Mouse (Mus musculus) myocyte (in vitro differentiated cells): Measurements from ENCODE around the gene Kctd13. TPM values are rescaled to one million over a fixed set of nuclear protein-coding genes. Genes with fewer than 3 reads are reported as not detected.

Experiments used
- H3K27me3 ChIP-seq: one replicate; pipeline ENCODE4 v1.6.1; 2011; ENCODE audit not compliant: control insufficient read depth, insufficient read depth, insufficient read length
- H3K36me3 ChIP-seq: one replicate; pipeline ENCODE4 v1.6.1; 2011; ENCODE audit not compliant: control insufficient read depth, insufficient read depth
- H3K4me2 ChIP-seq: one replicate; pipeline ENCODE4 v1.6.1; 2011; ENCODE audit warnings: low read depth, control low read depth
- H3K4me3 ChIP-seq: one replicate; pipeline ENCODE4 v1.5.1; 2011; ENCODE audit warnings: mild to moderate bottlenecking, control low read depth, moderate library complexity
- H3K79me2 ChIP-seq: one replicate; pipeline ENCODE4 v1.6.1; 2011; ENCODE audit not compliant: control insufficient read depth, insufficient read depth
- H3ac ChIP-seq: one replicate; pipeline ENCODE4 v1.6.1; 2011; ENCODE audit not compliant: control insufficient read depth, insufficient read length
- CEBPB ChIP-seq: IDR thresholded peaks from 2 replicates; pipeline ENCODE4 v1.6.1; 2011; ENCODE audit warnings: mild to moderate bottlenecking, moderate library complexity; ENCODE audit not compliant: poor library complexity, insufficient read depth, severe bottlenecking
- E2F4 ChIP-seq: IDR thresholded peaks from one replicate; pipeline ENCODE4 v1.6.1; 2011; ENCODE audit warnings: mild to moderate bottlenecking, control low read depth, moderate library complexity; ENCODE audit not compliant: insufficient read depth
- MAX ChIP-seq: IDR thresholded peaks from one replicate; pipeline ENCODE4 v1.6.1; 2011; ENCODE audit warnings: low read depth, mild to moderate bottlenecking, control low read depth
- MYOD1 ChIP-seq, 3 experiments: IDR thresholded peaks; one replicate each; pipeline ENCODE4 v1.6.1; 2011; ENCODE audit warnings: control low read depth in 2 of 3, low read depth in 2 of 3, mild to moderate bottlenecking in 2 of 3, moderate library complexity in 1 of 3; ENCODE audit not compliant: insufficient read length in 2 of 3, control insufficient read depth in 1 of 3
- MYOG ChIP-seq, 3 experiments: IDR thresholded peaks; one replicate each; pipeline ENCODE4 v1.6.1; 2011; ENCODE audit warnings: control low read depth in 2 of 3, low read depth in 2 of 3, mild to moderate bottlenecking in 2 of 3; ENCODE audit not compliant: insufficient read length in 2 of 3, control insufficient read depth in 1 of 3, insufficient read depth in 1 of 3
- POLR2A ChIP-seq: IDR thresholded peaks from one replicate; pipeline ENCODE4 v1.6.1; 2011; ENCODE audit warnings: low read depth, mild to moderate bottlenecking, control low read depth, moderate library complexity; ENCODE audit not compliant: insufficient read length
- POLR2AphosphoS2 ChIP-seq: IDR thresholded peaks from one replicate; pipeline ENCODE4 v1.6.1; 2011; ENCODE audit warnings: low read depth, control low read depth; ENCODE audit not compliant: insufficient read length
- REST ChIP-seq: IDR thresholded peaks from one replicate; pipeline ENCODE4 v1.6.1; 2011; ENCODE audit warnings: mild to moderate bottlenecking, control low read depth, moderate library complexity; ENCODE audit not compliant: insufficient read depth, insufficient read length
- SRF ChIP-seq: IDR thresholded peaks from one replicate; pipeline ENCODE4 v1.6.1; 2011; ENCODE audit warnings: low read depth; ENCODE audit not compliant: control insufficient read depth, insufficient read length
- TCF12 ChIP-seq: IDR thresholded peaks from one replicate; pipeline ENCODE4 v1.6.1; 2011; ENCODE audit warnings: mild to moderate bottlenecking, control low read depth; ENCODE audit not compliant: poor library complexity, insufficient read depth, severe bottlenecking
- TCF3 ChIP-seq: IDR thresholded peaks from one replicate; pipeline ENCODE4 v1.6.1; 2011; ENCODE audit warnings: low read depth, control low read depth; ENCODE audit not compliant: insufficient read length
- USF1 ChIP-seq: IDR thresholded peaks from one replicate; pipeline ENCODE4 v1.6.1; 2011; ENCODE audit warnings: low read depth, mild to moderate bottlenecking, control low read depth, moderate library complexity
- polyA plus RNA-seq: library from polyadenylated mRNA; unstranded; fragments of >200 nt; fragmentation: generic; extraction: Trizol; gene quantifications from one replicate; pipeline ENCODE4 v1.2.1, GENCODE M21; 2012; ENCODE audit warnings: missing spikeins

Gene Kctd13
- polyA plus RNA-seq, 1 experiment: 14.6 TPM

DNA sequence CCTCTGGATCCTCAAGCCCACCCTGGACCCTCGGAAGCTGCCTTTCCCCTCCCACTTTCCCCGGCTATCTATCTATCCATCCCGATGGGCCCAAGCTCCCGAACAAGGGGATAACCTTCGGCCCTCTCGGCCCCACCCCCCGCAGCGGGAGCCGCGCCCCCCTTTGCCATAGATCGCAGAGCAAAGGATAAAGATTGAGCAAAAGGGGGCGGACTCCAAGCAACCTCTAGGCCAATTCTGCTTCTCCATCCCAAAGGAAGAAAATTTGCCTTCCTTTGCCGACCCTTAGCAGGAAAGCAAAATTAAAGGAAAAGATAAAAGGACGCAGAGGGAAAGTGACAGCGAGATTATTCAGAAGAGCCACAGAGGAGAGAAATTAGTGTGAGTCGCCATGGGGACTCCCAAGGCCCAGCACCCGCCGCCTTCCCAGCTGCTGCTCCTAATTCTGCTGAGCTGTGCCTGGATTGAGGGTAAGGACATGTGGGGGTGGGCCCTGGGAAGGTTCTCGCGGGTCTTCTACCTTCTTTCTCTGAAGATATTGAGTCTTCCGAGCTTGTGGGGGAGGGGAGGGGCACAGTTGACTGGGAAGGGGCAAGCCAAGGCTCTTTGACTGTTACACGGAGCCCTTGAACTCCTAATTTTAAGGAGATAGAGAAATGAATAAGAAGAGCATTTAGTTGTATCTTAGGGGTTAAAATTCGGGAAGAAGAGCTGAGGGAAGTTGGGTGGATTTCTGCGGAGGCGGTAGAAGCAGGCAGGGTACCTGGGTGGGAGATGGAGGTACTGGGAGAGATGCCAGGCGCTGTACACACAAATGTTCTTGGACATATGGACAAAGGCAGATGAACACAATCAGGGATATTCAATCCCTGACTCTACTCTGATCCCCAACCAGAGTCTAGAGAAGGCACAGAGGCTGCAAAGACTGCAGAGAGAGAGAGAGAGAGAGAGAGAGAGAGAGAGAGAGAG lies 22.3 kb downstream of the Kctd13 start:
- TF ChIP-seq MAX (no peak), USF1 (no peak), MYOD1 (IDR thresholded peaks at IDR 0.05; ENCODE audit: control insufficient read depth in 1 of 3, insufficient read length in 2 of 3, low read depth in 2 of 3) (no peak), SRF (no peak), TCF3 (no peak), POLR2AphosphoS2 (no peak)
- Histone ChIP-seq H3K4me3 (no peak overlapping the region), H3K4me2 (no peak overlapping the region), H3ac (no peak overlapping the region), H3K27me3 (peaks cover 16% of the 10 kb centered on the region), H3K36me3 (no peaks in the 10 kb centered on the region), H3K79me2 (no peaks in the 10 kb centered on the region)

DNA sequence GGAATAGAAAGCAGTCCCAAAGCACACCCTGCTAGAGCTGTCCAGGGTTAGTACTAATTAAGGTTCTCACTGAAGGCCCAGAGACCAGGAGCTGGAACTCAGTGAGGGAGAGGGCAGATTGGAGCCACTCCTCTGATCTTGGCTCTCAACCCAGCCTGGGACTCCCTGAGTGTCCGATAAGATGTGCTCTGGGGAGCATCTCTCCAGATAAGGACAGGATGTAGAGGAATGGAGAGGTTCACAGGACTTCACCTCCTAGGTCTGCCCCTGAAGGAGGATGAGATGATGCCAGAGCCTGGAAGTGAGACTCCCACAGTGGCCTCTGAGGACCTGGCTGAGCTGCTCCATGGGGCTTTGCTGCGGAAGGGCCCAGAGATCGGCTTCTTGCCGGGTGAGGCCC lies 23.1 kb downstream of the Kctd13 start:
- Histone ChIP-seq H3K27me3 (peaks cover 16% of the 10 kb centered on the region), H3K79me2 (no peaks in the 10 kb centered on the region), H3K4me2 (no peak overlapping the region), H3K36me3 (no peaks in the 10 kb centered on the region), H3ac (no peak overlapping the region), H3K4me3 (no peak overlapping the region)
- TF ChIP-seq POLR2A (no peak), REST (no peak), MYOD1 (IDR thresholded peaks at IDR 0.05; ENCODE audit: control insufficient read depth in 1 of 3, insufficient read length in 2 of 3, low read depth in 2 of 3) (no peak), TCF12 (no peak), TCF3 (no peak), MAX (no peak), SRF (no peak), MYOG (IDR thresholded peaks at IDR 0.05; ENCODE audit: control insufficient read depth in 1 of 3, insufficient read depth in 1 of 3, insufficient read length in 2 of 3, low read depth in 2 of 3) (no peak), POLR2AphosphoS2 (no peak), E2F4 (no peak), USF1 (no peak), CEBPB (no peak)

DNA sequence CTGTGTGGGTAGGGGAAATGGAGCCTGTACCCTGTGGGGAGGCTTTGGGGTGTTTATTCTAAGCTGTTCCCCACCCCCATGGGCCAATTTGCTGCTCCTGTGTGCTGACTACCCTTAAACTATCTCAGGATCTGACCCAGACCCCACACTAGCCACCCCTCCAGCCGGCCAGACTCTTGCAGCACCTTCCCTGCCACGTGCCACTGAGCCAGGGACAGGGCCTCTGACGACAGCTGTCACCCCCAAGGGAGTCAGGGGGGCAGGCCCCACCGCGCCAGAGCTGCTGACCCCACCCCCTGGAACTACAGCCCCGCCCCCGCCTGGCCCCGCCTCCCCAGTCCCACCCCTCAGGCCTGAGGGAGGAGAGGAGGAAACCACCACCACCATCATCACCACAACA lies 24.0 kb downstream of the Kctd13 start:
- TF ChIP-seq POLR2A (no peak), MYOD1 (IDR thresholded peaks at IDR 0.05; ENCODE audit: control insufficient read depth in 1 of 3, insufficient read length in 2 of 3, low read depth in 2 of 3) (peak in 1 of 3 experiments; percentile 29), MYOG (IDR thresholded peaks at IDR 0.05; ENCODE audit: control insufficient read depth in 1 of 3, insufficient read depth in 1 of 3, insufficient read length in 2 of 3, low read depth in 2 of 3) (peak in 1 of 3 experiments; percentile 13)
- H3K4me2 ChIP-seq: no peak overlapping the region
- no peaks in the 10 kb centered on the region for H3K79me2 ChIP-seq
- no peaks in the 10 kb centered on the region for H3K36me3 ChIP-seq
- H3ac ChIP-seq: no peak overlapping the region
- H3K4me3 ChIP-seq: no peak overlapping the region
- H3K27me3 ChIP-seq: peaks cover 20% of the 10 kb centered on the region

DNA sequence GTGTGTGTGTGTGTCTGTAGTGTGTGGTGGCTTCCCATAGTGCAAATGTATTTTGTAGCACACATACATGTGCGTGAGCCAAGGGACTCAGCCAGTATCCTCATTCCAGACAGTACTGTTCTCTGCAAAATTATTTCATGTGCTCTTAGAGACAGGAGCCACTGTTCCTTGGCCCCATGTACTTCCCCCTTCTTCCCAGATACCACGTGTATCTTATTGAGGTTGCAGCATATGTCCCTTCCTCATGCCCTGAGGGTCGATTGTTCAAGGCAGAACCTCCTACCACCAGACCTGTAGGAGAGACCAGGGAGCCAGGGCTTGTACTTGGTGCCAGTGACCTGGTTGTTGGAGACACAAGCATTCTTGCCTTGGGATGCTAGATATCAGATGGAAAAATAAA lies 26.4 kb downstream of the Kctd13 start:
- no peak overlapping the region for H3ac ChIP-seq
- no peaks in the 10 kb centered on the region for H3K79me2 ChIP-seq
- no peaks in the 10 kb centered on the region for H3K36me3 ChIP-seq
- TF ChIP-seq USF1 (no peak), TCF3 (no peak), POLR2AphosphoS2 (no peak), TCF12 (no peak), MYOD1 (IDR thresholded peaks at IDR 0.05; ENCODE audit: control insufficient read depth in 1 of 3, insufficient read length in 2 of 3, low read depth in 2 of 3) (no peak), MAX (no peak), REST (no peak), E2F4 (no peak), MYOG (IDR thresholded peaks at IDR 0.05; ENCODE audit: control insufficient read depth in 1 of 3, insufficient read depth in 1 of 3, insufficient read length in 2 of 3, low read depth in 2 of 3) (no peak), POLR2A (no peak), CEBPB (no peak), SRF (no peak)
- no peak overlapping the region for H3K4me3 ChIP-seq
- peaks cover 36% of the 10 kb centered on the region for H3K27me3 ChIP-seq
- no peak overlapping the region for H3K4me2 ChIP-seq

DNA sequence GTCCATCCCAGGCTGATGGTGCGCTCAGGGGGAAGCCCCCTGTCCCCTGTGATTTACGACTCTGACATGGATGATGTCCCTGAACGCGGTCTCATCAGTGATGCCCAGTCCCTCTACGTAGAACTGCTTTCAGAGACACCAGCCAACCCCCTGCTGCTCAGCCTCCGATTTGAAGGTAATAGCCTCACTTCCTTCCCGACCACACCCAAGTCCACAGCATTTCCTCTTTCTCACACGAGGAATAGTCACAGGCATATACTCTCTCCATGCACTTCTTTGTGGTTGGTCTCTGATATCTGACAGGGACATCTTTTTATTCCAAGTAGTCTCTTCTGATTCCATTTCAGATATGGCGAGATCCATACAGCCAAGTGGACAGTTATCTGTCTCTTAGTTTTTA lies 31.1 kb downstream of the Kctd13 start:
- no peaks in the 10 kb centered on the region for H3K36me3 ChIP-seq
- no peaks in the 10 kb centered on the region for H3K79me2 ChIP-seq
- H3K27me3 ChIP-seq: peaks cover 59% of the 10 kb centered on the region

More for the DNA sequence above, 31.1 kb downstream of the Kctd13 start:
- Histone ChIP-seq H3K4me2 (no peak overlapping the region), H3ac (no peak overlapping the region), H3K4me3 (no peak overlapping the region)
- no peak for TF ChIP-seq REST
- peak in 1 of 3 experiments; percentile 40 for TF ChIP-seq MYOD1 (IDR thresholded peaks at IDR 0.05; ENCODE audit: control insufficient read depth in 1 of 3, insufficient read length in 2 of 3, low read depth in 2 of 3)
